Mouse (Mus musculus) ES-Bruce4 (cell line): ENCODE results near the gene Gnai1. TPM values are rescaled to one million over a fixed set of nuclear protein-coding genes. Genes with fewer than 3 reads are reported as not detected.
"Not testable (repeated sequence)": the region's sequence is repeated elsewhere in the genome, so short reads cannot be mapped to it uniquely, and the experiment has no call there.

Experiments used
- H3K27ac ChIP-seq: 2 replicates; pipeline ENCODE4 v1.5.1; 2012; ENCODE audit warnings: low read length, inconsistent platforms; ENCODE audit not compliant: insufficient read depth
- H3K27me3 ChIP-seq: 2 replicates; pipeline ENCODE4 v1.6.1; 2012; ENCODE audit warnings: mild to moderate bottlenecking, low read length, inconsistent platforms; ENCODE audit not compliant: control insufficient read depth, poor library complexity, insufficient read depth, severe bottlenecking
- H3K36me3 ChIP-seq: 2 replicates; pipeline ENCODE4 v1.6.1; 2012; ENCODE audit warnings: inconsistent platforms, mild to moderate bottlenecking, low read length, moderate library complexity; ENCODE audit not compliant: control insufficient read depth, poor library complexity, insufficient read depth, severe bottlenecking
- H3K4me1 ChIP-seq: one replicate; pipeline ENCODE4 v1.8.1; 2011; ENCODE audit warnings: low read length; ENCODE audit not compliant: control insufficient read depth, insufficient read depth
- H3K4me3 ChIP-seq: 2 replicates; pipeline ENCODE4 v1.5.1; 2011; ENCODE audit warnings: low read depth, mild to moderate bottlenecking, low read length
- H3K9ac ChIP-seq: 2 replicates; pipeline ENCODE4 v1.6.1; 2012; ENCODE audit warnings: low read depth, mild to moderate bottlenecking, inconsistent platforms; ENCODE audit not compliant: poor library complexity, severe bottlenecking
- H3K9me3 ChIP-seq: replicated peaks from 2 replicates; pipeline ENCODE4 v1.6.1; 2012; ENCODE audit warnings: mild to moderate bottlenecking, low read length, inconsistent platforms; ENCODE audit not compliant: control insufficient read depth, poor library complexity, insufficient read depth, severe bottlenecking
- CTCF ChIP-seq: IDR thresholded peaks from one replicate; pipeline ENCODE4 v1.8.1; 2011; ENCODE audit warnings: low read depth, low read length
- EP300 ChIP-seq: IDR thresholded peaks from 2 replicates; pipeline ENCODE4 v1.6.1; 2011; ENCODE audit warnings: low read depth, low read length; ENCODE audit not compliant: insufficient read depth
- POLR2A ChIP-seq: IDR thresholded peaks from one replicate; pipeline ENCODE4 v1.8.1; 2011; ENCODE audit warnings: low read length; ENCODE audit not compliant: insufficient read depth
- polyA plus RNA-seq: library from polyadenylated mRNA; stranded (reverse); fragments of >200 nt; gene quantifications from 2 replicates; pipeline ENCODE4 v1.2.4, GENCODE M21; 2011; ENCODE audit warnings: low read depth; ENCODE audit not compliant: missing spikeins, insufficient read depth, insufficient read length

Gene Gnai1
- polyA plus RNA-seq, 1 experiment: 14.3 TPM

DNA sequence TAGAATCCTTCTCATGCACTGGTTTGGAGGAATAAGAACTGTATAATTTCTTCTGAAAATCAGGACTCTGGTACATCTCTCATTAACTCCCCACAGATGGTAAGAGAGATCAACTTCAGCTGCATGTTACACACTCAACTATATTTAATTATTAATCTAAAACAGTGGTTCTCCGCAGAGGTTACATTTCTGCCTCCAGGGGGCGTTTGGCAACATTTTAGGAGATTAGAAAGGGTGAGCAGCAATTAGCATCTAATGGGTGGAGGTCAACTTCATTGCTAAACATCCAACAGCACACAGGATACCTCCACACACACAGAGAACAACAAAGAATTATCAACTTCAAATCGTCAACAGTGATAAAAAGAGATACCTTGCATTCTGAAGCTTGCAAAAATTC lies 2.0 kb downstream of the Gnai1 start:
- Histone ChIP-seq H3K36me3 (no peaks in the 10 kb centered on the region), H3K9me3 (no peaks in the 10 kb centered on the region), H3K4me3 (no peak overlapping the region), H3K27me3 (0 out of 2 replicates have a peak, but pooled peaks cover 1% of the 10 kb centered on the region), H3K9ac (no peak overlapping the region), H3K27ac (no peak overlapping the region), H3K4me1 (no peaks in the 10 kb centered on the region)
- TF ChIP-seq CTCF (no peak), EP300 (no peak), POLR2A (no peak)

DNA sequence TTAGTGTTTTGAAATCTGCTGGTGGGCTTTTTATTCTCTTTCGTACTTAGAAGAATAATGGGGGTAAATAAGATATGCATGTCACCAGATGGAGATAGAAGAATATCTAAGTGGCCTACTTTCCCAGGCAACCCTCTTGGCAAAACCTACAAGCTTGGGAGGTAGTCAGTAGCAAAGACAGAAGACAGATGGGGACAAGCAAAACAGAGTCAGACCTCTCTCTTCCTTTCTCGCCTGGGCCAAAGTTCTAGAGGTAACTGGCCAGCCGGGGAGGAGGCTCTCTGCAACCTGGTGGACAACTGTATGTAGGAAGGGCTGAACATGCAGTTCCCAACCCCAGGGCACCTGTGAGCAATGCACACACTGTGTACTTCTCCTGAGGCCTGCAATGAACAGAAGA lies 12.9 kb downstream of the Gnai1 start:
- Histone ChIP-seq H3K27ac (no peak overlapping the region), H3K9ac (no peak overlapping the region), H3K4me1 (no peaks in the 10 kb centered on the region), H3K27me3 (no peaks in the 10 kb centered on the region), H3K9me3 (peaks cover 6% of the 10 kb centered on the region; the same call in 1 of the 2 replicates), H3K36me3 (no peaks in the 10 kb centered on the region), H3K4me3 (no peak overlapping the region)
- TF ChIP-seq EP300: no peak

DNA sequence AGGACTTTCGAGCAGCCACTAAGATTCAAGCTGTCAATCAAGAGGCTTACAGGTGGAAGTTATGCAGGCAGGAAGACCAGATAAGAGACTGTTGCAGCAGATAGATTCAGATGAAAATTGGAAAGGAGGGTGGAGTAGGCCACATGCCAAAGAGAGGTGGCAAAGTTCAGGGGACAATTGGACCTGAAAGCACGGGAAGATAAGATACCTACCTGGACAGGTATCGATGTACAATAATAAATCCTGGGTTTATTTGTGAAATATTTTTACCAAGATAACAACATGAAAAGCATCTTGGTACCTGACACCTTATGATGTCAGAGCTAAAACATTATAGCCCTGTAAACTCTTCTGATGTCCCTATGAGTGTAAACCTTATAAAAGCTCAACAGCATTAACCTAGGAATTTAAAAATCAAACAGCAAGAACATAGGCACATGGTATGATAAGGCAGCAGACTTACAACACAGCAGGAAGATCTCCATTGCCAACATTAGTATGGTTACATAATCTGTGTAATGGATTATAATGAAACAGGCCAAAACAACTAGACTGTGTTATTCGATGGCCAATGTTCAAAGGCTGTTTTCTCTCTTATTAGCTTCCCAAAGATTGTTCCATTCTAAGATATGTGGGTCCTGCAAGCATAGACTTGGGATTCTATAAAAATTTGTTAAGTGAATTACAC lies 16.6 kb downstream of the Gnai1 start:
- Histone ChIP-seq H3K9ac (no peak overlapping the region), H3K27me3 (no peaks in the 10 kb centered on the region), H3K36me3 (no peaks in the 10 kb centered on the region), H3K27ac (no peak overlapping the region), H3K4me1 (no peaks in the 10 kb centered on the region), H3K4me3 (no peak overlapping the region), H3K9me3 (peaks cover 6% of the 10 kb centered on the region; the same call in 1 of the 2 replicates)
- TF ChIP-seq POLR2A (no peak), EP300 (no peak), CTCF (no peak)

DNA sequence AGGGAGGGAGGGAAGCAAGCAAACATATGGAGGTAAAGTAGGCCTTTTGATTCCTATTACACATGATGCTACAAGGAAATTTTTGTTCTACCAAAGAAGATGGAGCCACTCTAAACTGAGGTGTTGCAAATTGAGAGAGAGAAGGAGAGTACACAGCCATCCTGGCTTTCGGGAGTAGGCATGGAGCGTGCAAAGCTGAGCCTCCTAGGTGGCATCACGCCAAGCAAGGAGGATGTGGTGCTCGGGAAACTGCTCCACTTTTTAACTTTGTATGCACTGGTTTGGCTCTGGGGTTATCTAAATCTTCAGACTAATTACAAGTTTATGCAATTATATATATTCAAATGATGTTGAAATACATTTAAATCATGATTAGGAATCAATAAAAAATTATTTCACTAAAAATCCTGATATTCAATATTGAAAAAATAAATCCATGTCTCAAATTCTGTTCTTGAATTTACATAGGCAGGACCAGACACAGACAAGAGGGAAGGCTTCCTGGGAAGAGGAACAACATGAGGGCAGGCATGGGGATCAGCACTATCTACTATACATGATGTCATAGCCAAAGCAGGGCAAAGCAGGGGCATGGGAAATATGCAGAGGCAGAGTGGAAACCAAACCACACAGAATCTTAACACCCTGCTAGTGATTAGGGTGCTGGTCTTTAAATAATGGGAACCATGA lies 17.2 kb downstream of the Gnai1 start:
- TF ChIP-seq CTCF: no peak
- TF ChIP-seq POLR2A: no peak
- Histone ChIP-seq H3K4me3 (no peak overlapping the region), H3K36me3 (no peaks in the 10 kb centered on the region), H3K4me1 (no peaks in the 10 kb centered on the region), H3K27ac (no peak overlapping the region), H3K9me3 (peaks cover 6% of the 10 kb centered on the region; the same call in 1 of the 2 replicates), H3K9ac (no peak overlapping the region), H3K27me3 (no peaks in the 10 kb centered on the region)

DNA sequence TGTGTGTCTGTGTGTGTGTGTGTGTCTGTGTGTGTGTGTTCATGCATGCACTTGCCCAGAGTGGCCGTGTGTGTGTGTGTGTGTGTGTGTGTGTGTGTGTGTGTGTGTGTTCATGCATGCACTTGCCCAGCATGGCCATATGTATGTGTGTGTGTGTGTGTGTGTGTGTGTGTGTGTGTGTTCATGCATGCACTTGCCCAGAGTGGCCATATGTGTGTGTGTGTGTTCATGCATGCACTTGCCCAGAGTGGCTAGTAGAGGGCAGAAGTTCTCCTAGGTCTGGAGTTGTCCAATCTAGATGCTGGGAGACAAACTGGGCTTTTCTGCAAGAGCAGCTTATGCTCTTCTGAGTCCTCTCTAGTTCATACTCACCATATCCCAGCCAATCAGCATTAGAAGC lies 18.3 kb downstream of the Gnai1 start:
- not testable (repeated sequence) for H3K9ac ChIP-seq, H3K27me3 ChIP-seq, H3K9me3 ChIP-seq, H3K27ac ChIP-seq, H3K4me1 ChIP-seq, H3K4me3 ChIP-seq, H3K36me3 ChIP-seq

DNA sequence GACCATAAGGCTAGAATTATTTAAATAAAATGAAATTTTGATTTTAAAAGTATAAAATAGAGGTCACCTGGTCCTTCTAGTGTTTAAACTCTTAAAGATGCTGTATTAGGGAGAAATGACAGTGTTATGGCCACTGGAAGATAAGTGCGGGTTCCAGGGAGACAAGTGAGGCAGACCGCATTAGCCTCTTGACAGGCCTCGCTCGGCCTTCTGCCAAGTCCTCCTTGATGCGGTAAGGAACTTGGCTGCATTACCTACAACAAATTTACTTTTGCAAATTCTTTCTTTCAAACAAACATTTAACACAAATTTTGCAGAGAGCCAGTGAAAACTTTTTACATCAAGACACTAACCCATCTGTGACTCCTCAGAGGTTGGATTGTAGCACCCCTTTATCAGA lies 27.9 kb downstream of the Gnai1 start:
- Histone ChIP-seq H3K36me3 (no peaks in the 10 kb centered on the region), H3K9ac (no peak overlapping the region), H3K4me3 (no peak overlapping the region), H3K27ac (no peak overlapping the region), H3K4me1 (no peaks in the 10 kb centered on the region), H3K9me3 (no peaks in the 10 kb centered on the region), H3K27me3 (no peaks in the 10 kb centered on the region)
- TF ChIP-seq CTCF (no peak), POLR2A (no peak), EP300 (no peak)
